Mouse (Mus musculus): Measurements from ENCODE around the gene Rpl11. TPM values are rescaled to one million over a fixed set of nuclear protein-coding genes. Genes with fewer than 3 reads are reported as not detected.

Rpl11 gene
- polyA plus RNA-seq, 1 experiment from 2014 or later, result 529 TPM

- Histone ChIP-seq H3K36me3 (ENCODE audit: control insufficient read depth, insufficient read depth, low read length) (no peaks in the 10 kb centered on the region), H3K27ac (replicated peaks; ENCODE audit: low read depth, low read length) (no peak overlapping the region), H3K4me1 (ENCODE audit: control insufficient read depth, insufficient read depth, low read length) (no peaks in the 10 kb centered on the region), H3K4me3 (ENCODE audit: low read depth, low read length) (no peak overlapping the region), H3K9me3 (ENCODE audit: control insufficient read depth, low read length) (no peaks in the 10 kb centered on the region), H3K4me2 (ENCODE audit: low read depth, severe bottlenecking) (no peak overlapping the region), H3K27me3 (ENCODE audit: control insufficient read depth, insufficient read depth, low read length) (no peaks in the 10 kb centered on the region), H3K9ac (ENCODE audit: low read length) (no peak overlapping the region)
- 80% methylated on average over 8 of the region's 8 CpGs for WGBS
- no peak for ATAC-seq (ENCODE audit: insufficient number of reproducible peaks, low FRiP score, low TSS enrichment, low read depth)
- DNase-seq (ENCODE audit: low spot score), result no peak
Measured at GRCm38 (mm10) chr4:136027416-136028131, 25.7 kb downstream of the Rpl11 start.

- WGBS, result 76% methylated on average over 1 of the region's 1 CpGs
Measured at GRCm38 (mm10) chr4:136025350-136025749, 27.9 kb downstream of the Rpl11 start.

GRCm38 (mm10) chr4:136022924-136023323, 30.3 kb downstream of the Rpl11 start:
- Histone ChIP-seq H3K4me1 (ENCODE audit: control insufficient read depth, insufficient read depth, low read length) (peaks cover 4% of the 10 kb centered on the region), H3K9me3 (ENCODE audit: control insufficient read depth, low read length) (no peaks in the 10 kb centered on the region), H3K4me3 (ENCODE audit: low read depth, low read length) (no peak overlapping the region), H3K27me3 (ENCODE audit: control insufficient read depth, insufficient read depth, low read length) (no peaks in the 10 kb centered on the region), H3K4me2 (ENCODE audit: low read depth, severe bottlenecking) (no peak overlapping the region), H3K27ac (replicated peaks; ENCODE audit: low read depth, low read length) (no peak overlapping the region), H3K9ac (ENCODE audit: low read length) (no peak overlapping the region), H3K36me3 (ENCODE audit: control insufficient read depth, insufficient read depth, low read length) (no peaks in the 10 kb centered on the region)
- WGBS, result 95% methylated on average over 9 of the region's 9 CpGs
- ATAC-seq (ENCODE audit: insufficient number of reproducible peaks, low FRiP score, low TSS enrichment, low read depth), result no peak
- no peak for DNase-seq (ENCODE audit: low spot score)

More at GRCm38 (mm10) chr4:136025350-136025749, 27.9 kb downstream of the Rpl11 start:
- no peak for ATAC-seq (ENCODE audit: insufficient number of reproducible peaks, low FRiP score, low TSS enrichment, low read depth)
- Histone ChIP-seq H3K9me3 (ENCODE audit: control insufficient read depth, low read length) (no peaks in the 10 kb centered on the region), H3K36me3 (ENCODE audit: control insufficient read depth, insufficient read depth, low read length) (no peaks in the 10 kb centered on the region), H3K27me3 (ENCODE audit: control insufficient read depth, insufficient read depth, low read length) (no peaks in the 10 kb centered on the region), H3K4me2 (ENCODE audit: low read depth, severe bottlenecking) (no peak overlapping the region), H3K4me1 (ENCODE audit: control insufficient read depth, insufficient read depth, low read length) (peaks cover 3% of the 10 kb centered on the region), H3K9ac (ENCODE audit: low read length) (no peak overlapping the region), H3K4me3 (ENCODE audit: low read depth, low read length) (no peak overlapping the region), H3K27ac (replicated peaks; ENCODE audit: low read depth, low read length) (no peak overlapping the region)
- DNase-seq (ENCODE audit: low spot score), result no peak

- H3K9me3 ChIP-seq (ENCODE audit: control insufficient read depth, low read length), result no peaks in the 10 kb centered on the region
- no peaks in the 10 kb centered on the region; the same call in 1 of the 2 replicates for H3K36me3 ChIP-seq (ENCODE audit: control insufficient read depth, insufficient read depth, low read length)
- peak within 1 kb of the TSS; percentile 52; the same call in 1 of the 2 replicates for H3K27ac ChIP-seq (replicated peaks; ENCODE audit: low read depth, low read length)
- H3K4me3 ChIP-seq (ENCODE audit: low read depth, low read length), result peak within 1 kb of the TSS; percentile 97
- 0% methylated on average over 48 of the region's 48 CpGs for WGBS
- ATAC-seq (ENCODE audit: insufficient number of reproducible peaks, low FRiP score, low TSS enrichment, low read depth), result peak; percentile 99
- peak within 1 kb of the TSS; percentile 91 for H3K9ac ChIP-seq (ENCODE audit: low read length)
- DNase-seq (ENCODE audit: low spot score), result peak; percentile 100
- peaks cover 4% of the 10 kb centered on the region for H3K4me1 ChIP-seq (ENCODE audit: control insufficient read depth, insufficient read depth, low read length)
- H3K27me3 ChIP-seq (ENCODE audit: control insufficient read depth, insufficient read depth, low read length), result no peaks in the 10 kb centered on the region
- peak within 1 kb of the TSS; percentile 67 for H3K4me2 ChIP-seq (ENCODE audit: low read depth, severe bottlenecking)
Measured at GRCm38 (mm10) chr4:136021549-136022047, 31.6 kb downstream of the Rpl11 start, which contains the start of gene Eloa. Eloa (minus strand) TSS chr4:136021763.

GRCm38 (mm10) chr4:136020743-136021548, 32.3 kb downstream of the Rpl11 start:
- no peaks in the 10 kb centered on the region for H3K9me3 ChIP-seq (ENCODE audit: control insufficient read depth, low read length)
- H3K27ac ChIP-seq (replicated peaks; ENCODE audit: low read depth, low read length), result peak overlapping the region; percentile 52; the same call in 1 of the 2 replicates
- peak; percentile 65 for ATAC-seq (ENCODE audit: insufficient number of reproducible peaks, low FRiP score, low TSS enrichment, low read depth)
- H3K4me3 ChIP-seq (ENCODE audit: low read depth, low read length), result peak overlapping the region; percentile 97
- no peaks in the 10 kb centered on the region; the same call in 1 of the 2 replicates for H3K36me3 ChIP-seq (ENCODE audit: control insufficient read depth, insufficient read depth, low read length)
- no peak for DNase-seq (ENCODE audit: low spot score)
- peak overlapping the region; percentile 67 for H3K4me2 ChIP-seq (ENCODE audit: low read depth, severe bottlenecking)
- peak overlapping the region; percentile 91 for H3K9ac ChIP-seq (ENCODE audit: low read length)
- H3K4me1 ChIP-seq (ENCODE audit: control insufficient read depth, insufficient read depth, low read length), result peaks cover 4% of the 10 kb centered on the region
- under 1% methylated on average over 62 of the region's 62 CpGs for WGBS
- no peaks in the 10 kb centered on the region for H3K27me3 ChIP-seq (ENCODE audit: control insufficient read depth, insufficient read depth, low read length)

- H3K27me3 ChIP-seq (ENCODE audit: control insufficient read depth, insufficient read depth, low read length), result no peaks in the 10 kb centered on the region
- peaks cover 9% of the 10 kb centered on the region for H3K36me3 ChIP-seq (ENCODE audit: control insufficient read depth, insufficient read depth, low read length)
- ATAC-seq (ENCODE audit: insufficient number of reproducible peaks, low FRiP score, low TSS enrichment, low read depth) (no peak), DNase-seq (ENCODE audit: low spot score) (no peak)
- H3K27ac ChIP-seq (replicated peaks; ENCODE audit: low read depth, low read length), result no peak overlapping the region
- H3K9ac ChIP-seq (ENCODE audit: low read length), result no peak overlapping the region
- no peak overlapping the region for H3K4me3 ChIP-seq (ENCODE audit: low read depth, low read length)
- no peaks in the 10 kb centered on the region for H3K9me3 ChIP-seq (ENCODE audit: control insufficient read depth, low read length)
- WGBS, result 89% methylated on average over 3 of the region's 3 CpGs
- peaks cover 4% of the 10 kb centered on the region for H3K4me1 ChIP-seq (ENCODE audit: control insufficient read depth, insufficient read depth, low read length)
- no peak overlapping the region for H3K4me2 ChIP-seq (ENCODE audit: low read depth, severe bottlenecking)
Measured at GRCm38 (mm10) chr4:136016059-136016602, 37.1 kb downstream of the Rpl11 start.

GRCm38 (mm10) chr4:136010586-136010985, 42.6 kb downstream of the Rpl11 start:
- DNase-seq (ENCODE audit: low spot score), result no peak
- Histone ChIP-seq H3K27me3 (ENCODE audit: control insufficient read depth, insufficient read depth, low read length) (no peaks in the 10 kb centered on the region), H3K27ac (replicated peaks; ENCODE audit: low read depth, low read length) (no peak overlapping the region), H3K9ac (ENCODE audit: low read length) (no peak overlapping the region), H3K4me1 (ENCODE audit: control insufficient read depth, insufficient read depth, low read length) (no peaks in the 10 kb centered on the region), H3K4me3 (ENCODE audit: low read depth, low read length) (no peak overlapping the region), H3K9me3 (ENCODE audit: control insufficient read depth, low read length) (no peaks in the 10 kb centered on the region), H3K4me2 (ENCODE audit: low read depth, severe bottlenecking) (no peak overlapping the region), H3K36me3 (ENCODE audit: control insufficient read depth, insufficient read depth, low read length) (peaks cover 35% of the 10 kb centered on the region)
- ATAC-seq (ENCODE audit: insufficient number of reproducible peaks, low FRiP score, low TSS enrichment, low read depth), result no peak
- WGBS, result 98% methylated on average over 4 of the region's 4 CpGs

- Histone ChIP-seq H3K27ac (replicated peaks; ENCODE audit: low read depth, low read length) (no peak overlapping the region), H3K9me3 (ENCODE audit: control insufficient read depth, low read length) (no peaks in the 10 kb centered on the region), H3K9ac (ENCODE audit: low read length) (no peak overlapping the region), H3K4me1 (ENCODE audit: control insufficient read depth, insufficient read depth, low read length) (no peaks in the 10 kb centered on the region), H3K36me3 (ENCODE audit: control insufficient read depth, insufficient read depth, low read length) (peaks cover 44% of the 10 kb centered on the region), H3K27me3 (ENCODE audit: control insufficient read depth, insufficient read depth, low read length) (no peaks in the 10 kb centered on the region), H3K4me2 (ENCODE audit: low read depth, severe bottlenecking) (no peak overlapping the region), H3K4me3 (ENCODE audit: low read depth, low read length) (no peak overlapping the region)
- 96% methylated on average over 8 of the region's 8 CpGs for WGBS
- DNase-seq (ENCODE audit: low spot score) (no peak), ATAC-seq (ENCODE audit: insufficient number of reproducible peaks, low FRiP score, low TSS enrichment, low read depth) (no peak)
Measured at GRCm38 (mm10) chr4:136008782-136009447, 44.3 kb downstream of the Rpl11 start.
